Mouse (Mus musculus) neural tube, embryonic 14.5 days (tissue): ENCODE data around the gene Akap1. TPM values are rescaled to one million over a fixed set of nuclear protein-coding genes. Genes with fewer than 3 reads are reported as not detected.
"Not testable (repeated sequence)": the region's sequence is repeated elsewhere in the genome, so short reads cannot be mapped to it uniquely, and the experiment has no call there.

Experiments used
- ATAC-seq: fragments of 200-750 bp; cut with Nextera tagmentation; 2 replicates; pipeline ENCODE4 v1.8.0; 2017; ENCODE audit warnings: low read depth, mild to moderate bottlenecking, moderate TSS enrichment, moderate library complexity
- H3K27ac ChIP-seq: fragments of 300-500 bp; sonication (generic); 2 replicates; pipeline ENCODE4 v1.5.1; 2014; ENCODE audit warnings: low read depth, mild to moderate bottlenecking, control low read depth, low read length, moderate library complexity, mixed read lengths
- H3K27me3 ChIP-seq: fragments of 300-500 bp; sonication (generic); 2 replicates; pipeline ENCODE4 v1.6.1; 2014; ENCODE audit warnings: low read length; ENCODE audit not compliant: control insufficient read depth, insufficient read depth
- H3K36me3 ChIP-seq: fragments of 300-500 bp; sonication (generic); 2 replicates; pipeline ENCODE4 v1.6.1; 2014; ENCODE audit warnings: low read length, mixed read lengths; ENCODE audit not compliant: control insufficient read depth, insufficient read depth
- H3K4me1 ChIP-seq: fragments of 300-500 bp; sonication (generic); 2 replicates; pipeline ENCODE4 v1.6.1; 2014; ENCODE audit warnings: low read length; ENCODE audit not compliant: control insufficient read depth, insufficient read depth
- H3K4me2 ChIP-seq: fragments of 300-500 bp; sonication (generic); 2 replicates; pipeline ENCODE4 v1.6.1; 2014; ENCODE audit warnings: mild to moderate bottlenecking, low read depth, low read length, control low read depth
- H3K4me3 ChIP-seq: fragments of 300-500 bp; sonication (generic); 2 replicates; pipeline ENCODE4 v1.5.1; 2014; ENCODE audit warnings: low read depth, low read length, control low read depth, mixed read lengths
- H3K9ac ChIP-seq: fragments of 300-500 bp; sonication (generic); replicated peaks from 2 replicates; pipeline ENCODE4 v1.6.1; 2014; ENCODE audit warnings: low read depth, mild to moderate bottlenecking, control low read depth, low read length, mixed read lengths
- H3K9me3 ChIP-seq: fragments of 300-500 bp; sonication (generic); 2 replicates; pipeline ENCODE4 v1.6.1; 2016; ENCODE audit warnings: low read length; ENCODE audit not compliant: control insufficient read depth
- WGBS: fragments of 180-500 bp; shearing (Covaris S2); extraction: QIAGEN DNeasy Blood & Tissue Kit; methylation state at CpG from one replicate; pipeline ENCODE4 v1.1.7; 2014; 5-methylcytosine and 5-hydroxymethylcytosine counted together
- polyA plus RNA-seq: library from polyadenylated mRNA; unstranded; fragments of >200 nt; fragmentation: Nextera tagmentation; extraction: Ambion mirVana; gene quantifications from 2 replicates; pipeline ENCODE4 v1.2.1, GENCODE M21; 2014

Akap1 gene
- polyA plus RNA-seq, 1 experiment from 2014 or later: 25.6 TPM

- H3K9ac ChIP-seq, H3K9me3 ChIP-seq, H3K36me3 ChIP-seq, H3K4me1 ChIP-seq, ATAC-seq, H3K4me3 ChIP-seq, H3K4me2 ChIP-seq, H3K27ac ChIP-seq, H3K27me3 ChIP-seq: not testable (repeated sequence)
- 96% methylated on average over 6 of the region's 11 CpGs for WGBS
These were observed 26.5 kb upstream of the Akap1 start for GRCm38 (mm10) chr11:88890904-88891303.

GRCm38 (mm10) chr11:88888996-88889395 lies 24.6 kb upstream of the Akap1 start:
- ATAC-seq: no peak
- no peaks in the 10 kb centered on the region for H3K4me1 ChIP-seq
- 98% methylated on average over 2 of the region's 2 CpGs for WGBS

GRCm38 (mm10) chr11:88884376-88885065 lies 20.1 kb upstream of the Akap1 start:
- no peak overlapping the region for H3K4me2 ChIP-seq
- no peak overlapping the region for H3K9ac ChIP-seq
- H3K9me3 ChIP-seq: no peaks in the 10 kb centered on the region
- WGBS: 69% methylated on average over 8 of the region's 8 CpGs
- no peak overlapping the region for H3K4me3 ChIP-seq
- ATAC-seq: no peak
- H3K4me1 ChIP-seq: no peaks in the 10 kb centered on the region
- no peaks in the 10 kb centered on the region for H3K36me3 ChIP-seq
- no peak overlapping the region for H3K27ac ChIP-seq
- H3K27me3 ChIP-seq: no peaks in the 10 kb centered on the region

More at GRCm38 (mm10) chr11:88888996-88889395, 24.6 kb upstream of the Akap1 start:
- no peak overlapping the region for H3K4me2 ChIP-seq
- H3K27ac ChIP-seq: no peak overlapping the region
- H3K27me3 ChIP-seq: no peaks in the 10 kb centered on the region
- H3K36me3 ChIP-seq: no peaks in the 10 kb centered on the region
- H3K9ac ChIP-seq: no peak overlapping the region
- H3K9me3 ChIP-seq: no peaks in the 10 kb centered on the region
- H3K4me3 ChIP-seq: no peak overlapping the region

GRCm38 (mm10) chr11:88878011-88878410 lies 13.6 kb upstream of the Akap1 start:
- Histone ChIP-seq H3K9ac (no peak overlapping the region), H3K9me3 (no peaks in the 10 kb centered on the region), H3K4me1 (no peaks in the 10 kb centered on the region), H3K4me3 (no peak overlapping the region), H3K27me3 (no peaks in the 10 kb centered on the region), H3K36me3 (no peaks in the 10 kb centered on the region), H3K27ac (no peak overlapping the region), H3K4me2 (no peak overlapping the region)
- ATAC-seq: no peak
- WGBS: 91% methylated on average over 12 of the region's 12 CpGs

- no peak for ATAC-seq
- no peaks in the 10 kb centered on the region for H3K36me3 ChIP-seq
- no peaks in the 10 kb centered on the region for H3K4me1 ChIP-seq
- H3K27ac ChIP-seq: no peak overlapping the region
- no peaks in the 10 kb centered on the region for H3K9me3 ChIP-seq
- 1% methylated on average over 10 of the region's 10 CpGs for WGBS
- peak overlapping the region; percentile 23 for H3K4me3 ChIP-seq
- H3K27me3 ChIP-seq: no peaks in the 10 kb centered on the region
- H3K9ac ChIP-seq: no peak overlapping the region
- peak overlapping the region; percentile 45 for H3K4me2 ChIP-seq
These were observed 9.3 kb upstream of the Akap1 start for GRCm38 (mm10) chr11:88873667-88874030.

- H3K4me3 ChIP-seq: peak overlapping the region; percentile 23
- H3K9ac ChIP-seq: no peak overlapping the region
- WGBS: 4% methylated on average over 20 of the region's 20 CpGs
- no peaks in the 10 kb centered on the region for H3K27me3 ChIP-seq
- H3K4me1 ChIP-seq: no peaks in the 10 kb centered on the region
- no peak for ATAC-seq
- H3K9me3 ChIP-seq: no peaks in the 10 kb centered on the region
- H3K27ac ChIP-seq: no peak overlapping the region
- no peaks in the 10 kb centered on the region for H3K36me3 ChIP-seq
- peak overlapping the region; percentile 45 for H3K4me2 ChIP-seq
These were observed 8.8 kb upstream of the Akap1 start for GRCm38 (mm10) chr11:88873027-88873666.

GRCm38 (mm10) chr11:88869443-88869842 lies 5.1 kb upstream of the Akap1 start:
- WGBS: 88% methylated on average over 2 of the region's 2 CpGs
- no peaks in the 10 kb centered on the region for H3K36me3 ChIP-seq
- H3K4me3 ChIP-seq: no peak overlapping the region
- no peaks in the 10 kb centered on the region for H3K9me3 ChIP-seq
- H3K4me1 ChIP-seq: 0 out of 2 replicates have a peak, but pooled peaks cover 3% of the 10 kb centered on the region
- no peak overlapping the region for H3K27ac ChIP-seq
- no peak overlapping the region for H3K4me2 ChIP-seq
- ATAC-seq: no peak
- no peaks in the 10 kb centered on the region for H3K27me3 ChIP-seq
- H3K9ac ChIP-seq: no peak overlapping the region

GRCm38 (mm10) chr11:88863904-88864457 lies 405 bp downstream of the Akap1 start:
- ATAC-seq: peak; percentile 65; the same call in 1 of the 2 replicates
- Histone ChIP-seq H3K9ac (peak overlapping the region; percentile 61), H3K27ac (peak overlapping the region; percentile 83), H3K27me3 (no peaks in the 10 kb centered on the region), H3K4me3 (peak overlapping the region; percentile 80), H3K36me3 (no peaks in the 10 kb centered on the region), H3K9me3 (no peaks in the 10 kb centered on the region), H3K4me1 (0 out of 2 replicates have a peak, but pooled peaks cover 3% of the 10 kb centered on the region), H3K4me2 (peak overlapping the region; percentile 99)
- under 1% methylated on average over 41 of the region's 49 CpGs for WGBS
